Mouse (Mus musculus) olfactory bulb, adult 2 months (tissue): ENCODE measurements around the gene Usp49.

Experiments used
- CTCF ChIP-seq: fragments of 200-500 bp; IDR thresholded peaks from 2 replicates; pipeline ENCODE4 v1.5.1; 2012; ENCODE audit warnings: low read depth, mild to moderate bottlenecking, low read length, moderate library complexity; ENCODE audit not compliant: insufficient read depth
- POLR2A ChIP-seq: fragments of 200-500 bp; IDR thresholded peaks from 2 replicates; pipeline ENCODE4 v1.6.1; 2012; ENCODE audit warnings: mild to moderate bottlenecking, low read depth, low read length, moderate library complexity; ENCODE audit not compliant: insufficient read depth

DNA sequence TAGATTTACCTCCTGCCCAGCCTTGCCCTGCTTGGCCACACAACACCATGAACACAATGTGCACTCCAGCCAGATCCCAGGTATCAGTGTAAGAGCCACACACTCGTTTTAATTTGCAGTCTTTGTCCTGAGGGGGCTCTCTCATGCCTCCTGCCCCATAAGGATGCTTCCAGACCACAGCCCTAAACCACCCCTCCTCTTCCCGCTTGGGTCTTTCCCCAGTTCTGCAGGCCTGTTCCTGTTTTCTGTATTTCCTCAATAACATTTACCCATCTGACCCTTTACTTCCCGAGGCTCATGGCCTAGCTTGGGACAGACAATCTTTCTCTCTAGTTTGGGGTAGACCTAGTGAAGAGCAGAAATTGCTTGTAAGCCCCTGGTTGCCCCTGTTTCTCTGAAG is 84.5 kb downstream of the Usp49 start:
- TF ChIP-seq POLR2A: no peak
- no peak for TF ChIP-seq CTCF
